Mouse (Mus musculus): ENCODE results near the gene Atp2b4. TPM values are rescaled to one million over a fixed set of nuclear protein-coding genes. Genes with fewer than 3 reads are reported as not detected.

Gene Atp2b4
- polyA plus RNA-seq, 1 experiment from 2014 or later = 8.2 TPM

GRCm38 (mm10) chr1:133767994-133768393, 32.8 kb downstream of the Atp2b4 start:
- Histone ChIP-seq H3K4me1 (replicated peaks; ENCODE audit: control insufficient read depth, insufficient read depth, low read length) (peaks cover 4% of the 10 kb centered on the region; the same call in 1 of the 2 replicates), H3K4me3 (ENCODE audit: low read depth, low read length) (no peak overlapping the region), H3K4me2 (ENCODE audit: low read depth, low read length, severe bottlenecking) (no peak overlapping the region), H3K27me3 (ENCODE audit: control insufficient read depth, insufficient read depth, low read length) (no peaks in the 10 kb centered on the region), H3K9ac (ENCODE audit: low read length) (no peak overlapping the region), H3K9me3 (ENCODE audit: control insufficient read depth, low read length) (no peaks in the 10 kb centered on the region), H3K36me3 (ENCODE audit: control insufficient read depth, insufficient read depth, low read length) (no peaks in the 10 kb centered on the region), H3K27ac (ENCODE audit: low read depth, low read length) (no peak overlapping the region)
- DNase-seq (ENCODE audit: low spot score) (no peak), ATAC-seq (replicated peaks; ENCODE audit: low FRiP score) (no peak)
- 91% methylated on average over 5 of the region's 5 CpGs for WGBS

- H3K27me3 ChIP-seq (ENCODE audit: control insufficient read depth, insufficient read depth, low read length) = no peaks in the 10 kb centered on the region
- no peaks in the 10 kb centered on the region for H3K36me3 ChIP-seq (ENCODE audit: control insufficient read depth, insufficient read depth, low read length)
- 0 out of 2 replicates have a peak overlapping the region, but pooled peaks have one; percentile 14 for H3K27ac ChIP-seq (ENCODE audit: low read depth, low read length)
- H3K4me3 ChIP-seq (ENCODE audit: low read depth, low read length) = no peak overlapping the region
- WGBS = 23% methylated on average over 11 of the region's 11 CpGs
- H3K4me2 ChIP-seq (ENCODE audit: low read depth, low read length, severe bottlenecking) = no peak overlapping the region
- ATAC-seq (replicated peaks; ENCODE audit: low FRiP score) (no peak), DNase-seq (ENCODE audit: low spot score) (no peak)
- H3K9ac ChIP-seq (ENCODE audit: low read length) = no peak overlapping the region
- peaks cover 4% of the 10 kb centered on the region; the same call in 1 of the 2 replicates for H3K4me1 ChIP-seq (replicated peaks; ENCODE audit: control insufficient read depth, insufficient read depth, low read length)
- H3K9me3 ChIP-seq (ENCODE audit: control insufficient read depth, low read length) = no peaks in the 10 kb centered on the region
These were observed 33.8 kb downstream of the Atp2b4 start for GRCm38 (mm10) chr1:133766901-133767529.

GRCm38 (mm10) chr1:133765376-133765775, 35.5 kb downstream of the Atp2b4 start:
- peaks cover 4% of the 10 kb centered on the region; the same call in 1 of the 2 replicates for H3K4me1 ChIP-seq (replicated peaks; ENCODE audit: control insufficient read depth, insufficient read depth, low read length)
- no peak overlapping the region for H3K27ac ChIP-seq (ENCODE audit: low read depth, low read length)
- H3K9ac ChIP-seq (ENCODE audit: low read length) = no peak overlapping the region
- WGBS = 64% methylated on average over 4 of the region's 4 CpGs
- DNase-seq (ENCODE audit: low spot score) (no peak), ATAC-seq (replicated peaks; ENCODE audit: low FRiP score) (no peak)
- no peak overlapping the region for H3K4me2 ChIP-seq (ENCODE audit: low read depth, low read length, severe bottlenecking)
- H3K36me3 ChIP-seq (ENCODE audit: control insufficient read depth, insufficient read depth, low read length) = no peaks in the 10 kb centered on the region
- no peaks in the 10 kb centered on the region for H3K9me3 ChIP-seq (ENCODE audit: control insufficient read depth, low read length)
- no peak overlapping the region for H3K4me3 ChIP-seq (ENCODE audit: low read depth, low read length)
- H3K27me3 ChIP-seq (ENCODE audit: control insufficient read depth, insufficient read depth, low read length) = no peaks in the 10 kb centered on the region

- no peaks in the 10 kb centered on the region for H3K27me3 ChIP-seq (ENCODE audit: control insufficient read depth, insufficient read depth, low read length)
- peaks cover 4% of the 10 kb centered on the region; the same call in 1 of the 2 replicates for H3K4me1 ChIP-seq (replicated peaks; ENCODE audit: control insufficient read depth, insufficient read depth, low read length)
- no peak overlapping the region for H3K4me2 ChIP-seq (ENCODE audit: low read depth, low read length, severe bottlenecking)
- no peaks in the 10 kb centered on the region for H3K36me3 ChIP-seq (ENCODE audit: control insufficient read depth, insufficient read depth, low read length)
- H3K9ac ChIP-seq (ENCODE audit: low read length) = no peak overlapping the region
- no peaks in the 10 kb centered on the region for H3K9me3 ChIP-seq (ENCODE audit: control insufficient read depth, low read length)
- WGBS = 37% methylated on average over 5 of the region's 5 CpGs
- H3K4me3 ChIP-seq (ENCODE audit: low read depth, low read length) = no peak overlapping the region
- DNase-seq (ENCODE audit: low spot score) (peak; percentile 54), ATAC-seq (replicated peaks; ENCODE audit: low FRiP score) (no peak)
- H3K27ac ChIP-seq (ENCODE audit: low read depth, low read length) = no peak overlapping the region
These were observed 37.9 kb downstream of the Atp2b4 start for GRCm38 (mm10) chr1:133762946-133763422.

DNA sequence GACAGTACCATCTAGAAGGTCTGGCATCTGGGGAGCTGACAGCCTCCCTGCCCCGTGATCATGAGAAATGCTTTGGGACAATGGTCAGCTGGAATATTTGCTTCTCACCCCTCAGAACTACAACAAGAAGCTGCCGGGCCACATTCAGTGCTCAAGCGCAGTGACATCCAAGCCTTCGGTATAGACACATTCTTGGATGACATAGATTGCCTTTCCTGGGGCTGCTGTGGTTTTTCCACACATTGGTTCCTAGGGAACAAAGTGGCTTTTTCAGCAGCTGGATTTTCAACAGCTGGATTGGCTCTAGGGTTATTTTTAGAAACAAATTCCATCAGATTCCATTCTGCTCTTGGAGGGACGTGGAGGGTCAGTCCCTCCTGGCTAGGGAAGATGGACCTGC, 39.6 kb downstream of the Atp2b4 start:
- Histone ChIP-seq H3K36me3 (ENCODE audit: control insufficient read depth, insufficient read depth, low read length) (no peaks in the 10 kb centered on the region), H3K27me3 (ENCODE audit: control insufficient read depth, insufficient read depth, low read length) (no peaks in the 10 kb centered on the region), H3K4me1 (replicated peaks; ENCODE audit: control insufficient read depth, insufficient read depth, low read length) (no peaks in the 10 kb centered on the region; the same call in 1 of the 2 replicates), H3K27ac (ENCODE audit: low read depth, low read length) (no peak overlapping the region), H3K9ac (ENCODE audit: low read length) (no peak overlapping the region), H3K4me3 (ENCODE audit: low read depth, low read length) (no peak overlapping the region), H3K9me3 (ENCODE audit: control insufficient read depth, low read length) (no peaks in the 10 kb centered on the region), H3K4me2 (ENCODE audit: low read depth, low read length, severe bottlenecking) (no peak overlapping the region)
- DNase-seq (ENCODE audit: low spot score) = no peak
- 86% methylated on average over 5 of the region's 5 CpGs for WGBS
- no peak for ATAC-seq (replicated peaks; ENCODE audit: low FRiP score)

- Histone ChIP-seq H3K27me3 (ENCODE audit: control insufficient read depth, insufficient read depth, low read length) (no peaks in the 10 kb centered on the region), H3K27ac (ENCODE audit: low read depth, low read length) (no peak overlapping the region), H3K4me3 (ENCODE audit: low read depth, low read length) (no peak overlapping the region), H3K4me2 (ENCODE audit: low read depth, low read length, severe bottlenecking) (no peak overlapping the region), H3K9ac (ENCODE audit: low read length) (no peak overlapping the region), H3K9me3 (ENCODE audit: control insufficient read depth, low read length) (no peaks in the 10 kb centered on the region), H3K36me3 (ENCODE audit: control insufficient read depth, insufficient read depth, low read length) (no peaks in the 10 kb centered on the region), H3K4me1 (replicated peaks; ENCODE audit: control insufficient read depth, insufficient read depth, low read length) (no peaks in the 10 kb centered on the region)
- WGBS = 87% methylated on average over 4 of the region's 4 CpGs
- DNase-seq (ENCODE audit: low spot score) = no peak
- no peak for ATAC-seq (replicated peaks; ENCODE audit: low FRiP score)
These were observed 46.4 kb downstream of the Atp2b4 start for GRCm38 (mm10) chr1:133754317-133754868.

GRCm38 (mm10) chr1:133753325-133753724, 47.5 kb downstream of the Atp2b4 start:
- ATAC-seq (replicated peaks; ENCODE audit: low FRiP score) (no peak), DNase-seq (ENCODE audit: low spot score) (no peak)
- Histone ChIP-seq H3K4me2 (ENCODE audit: low read depth, low read length, severe bottlenecking) (no peak overlapping the region), H3K9ac (ENCODE audit: low read length) (no peak overlapping the region), H3K27ac (ENCODE audit: low read depth, low read length) (no peak overlapping the region), H3K36me3 (ENCODE audit: control insufficient read depth, insufficient read depth, low read length) (no peaks in the 10 kb centered on the region), H3K4me3 (ENCODE audit: low read depth, low read length) (no peak overlapping the region), H3K4me1 (replicated peaks; ENCODE audit: control insufficient read depth, insufficient read depth, low read length) (no peaks in the 10 kb centered on the region), H3K9me3 (ENCODE audit: control insufficient read depth, low read length) (no peaks in the 10 kb centered on the region), H3K27me3 (ENCODE audit: control insufficient read depth, insufficient read depth, low read length) (no peaks in the 10 kb centered on the region)
- WGBS = 87% methylated on average over 8 of the region's 8 CpGs

- Histone ChIP-seq H3K27ac (ENCODE audit: low read depth, low read length) (no peak overlapping the region), H3K9ac (ENCODE audit: low read length) (no peak overlapping the region), H3K27me3 (ENCODE audit: control insufficient read depth, insufficient read depth, low read length) (no peaks in the 10 kb centered on the region), H3K9me3 (ENCODE audit: control insufficient read depth, low read length) (no peaks in the 10 kb centered on the region), H3K4me2 (ENCODE audit: low read depth, low read length, severe bottlenecking) (no peak overlapping the region), H3K4me1 (replicated peaks; ENCODE audit: control insufficient read depth, insufficient read depth, low read length) (no peaks in the 10 kb centered on the region), H3K4me3 (ENCODE audit: low read depth, low read length) (no peak overlapping the region), H3K36me3 (ENCODE audit: control insufficient read depth, insufficient read depth, low read length) (no peaks in the 10 kb centered on the region)
- DNase-seq (ENCODE audit: low spot score) = no peak
- WGBS = 81% methylated on average over 3 of the region's 3 CpGs
- ATAC-seq (replicated peaks; ENCODE audit: low FRiP score) = no peak
These were observed 49.2 kb downstream of the Atp2b4 start for GRCm38 (mm10) chr1:133751621-133752020.

- Histone ChIP-seq H3K4me2 (ENCODE audit: low read depth, low read length, severe bottlenecking) (no peak overlapping the region), H3K9ac (ENCODE audit: low read length) (no peak overlapping the region), H3K27ac (ENCODE audit: low read depth, low read length) (no peak overlapping the region), H3K4me3 (ENCODE audit: low read depth, low read length) (no peak overlapping the region), H3K27me3 (ENCODE audit: control insufficient read depth, insufficient read depth, low read length) (no peaks in the 10 kb centered on the region), H3K9me3 (ENCODE audit: control insufficient read depth, low read length) (no peaks in the 10 kb centered on the region), H3K36me3 (ENCODE audit: control insufficient read depth, insufficient read depth, low read length) (no peaks in the 10 kb centered on the region), H3K4me1 (replicated peaks; ENCODE audit: control insufficient read depth, insufficient read depth, low read length) (no peaks in the 10 kb centered on the region)
- DNase-seq (ENCODE audit: low spot score) = no peak
- 91% methylated on average over 4 of the region's 4 CpGs for WGBS
- ATAC-seq (replicated peaks; ENCODE audit: low FRiP score) = no peak
These were observed 50.9 kb downstream of the Atp2b4 start for GRCm38 (mm10) chr1:133749954-133750353.

Measured in forebrain, embryonic 11.5 days (tissue).